Mouse (Mus musculus): ENCODE data around the gene Serpinb9b. TPM values are rescaled to one million over a fixed set of nuclear protein-coding genes. Genes with fewer than 3 reads are reported as not detected.

Serpinb9b gene
- total RNA-seq, 1 experiment from 2014 or later, result 0.22 TPM

Other genes with a start within 250 kb of the Serpinb9b start
- gene Mylk4, start 243.5 kb upstream of the Serpinb9b start, total RNA-seq (2021), result 0.07 and 2.4 TPM in 2 replicates
- 35.2 and 45.9 TPM in 2 replicates for gene Wrnip1, start 225.4 kb upstream of the Serpinb9b start, total RNA-seq (2021)
- not detected in 2 replicates for gene D930007J09Rik, start 224.6 kb upstream of the Serpinb9b start, total RNA-seq (2021)
- gene Serpinb1a, start 176.2 kb upstream of the Serpinb9b start, total RNA-seq (2021), result 65.7 and 67.1 TPM in 2 replicates
- not detected in 2 replicates for gene Serpinb1c, start 129.2 kb upstream of the Serpinb9b start, total RNA-seq (2021)
- 26.4 and 27.6 TPM in 2 replicates for gene Serpinb6b, start 62.2 kb upstream of the Serpinb9b start, total RNA-seq (2021)
- 14.4 and 16.1 TPM in 2 replicates for gene Serpinb9, start 24.2 kb upstream of the Serpinb9b start, total RNA-seq (2021)
- 0.23 and 0.41 TPM in 2 replicates for gene Serpinb1b, start 51.2 kb downstream of the Serpinb9b start, total RNA-seq (2021)
- gene Serpinb9c, start 132.3 kb downstream of the Serpinb9b start, total RNA-seq (2021), result not detected in 2 replicates
- gene Serpinb9d, start 165.5 kb downstream of the Serpinb9b start, total RNA-seq (2021), result not detected in 2 replicates
- not detected in 2 replicates for gene Serpinb9e, start 222.2 kb downstream of the Serpinb9b start, total RNA-seq (2021)

All from adrenal gland, postnatal 14 days (tissue).